Mouse (Mus musculus): ENCODE measurements around the gene Ctc1. TPM values are rescaled to one million over a fixed set of nuclear protein-coding genes. Genes with fewer than 3 reads are reported as not detected.

Ctc1 gene
- polyA plus RNA-seq, 1 experiment from 2014 or later = 51.8 TPM

DNA sequence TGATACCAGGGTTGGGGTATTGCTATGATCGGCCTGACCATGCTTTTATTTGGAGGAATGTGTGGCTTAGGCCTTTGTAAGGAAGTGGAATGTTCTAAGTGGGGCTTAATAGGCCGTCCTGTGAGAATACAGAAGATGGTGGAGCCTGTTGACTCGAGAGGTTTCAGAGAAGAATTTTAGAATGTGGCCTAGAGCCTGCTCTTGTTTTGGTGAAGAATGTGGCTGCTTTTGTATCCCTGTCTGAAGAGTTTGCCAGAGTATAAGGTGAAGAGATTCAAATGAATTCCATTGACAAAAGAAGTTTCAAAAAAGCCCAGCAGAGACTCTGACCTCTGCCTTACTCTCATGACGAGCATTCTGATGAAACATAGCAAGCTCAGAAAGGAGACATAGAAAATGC lies 36.1 kb downstream of the Ctc1 start:
- Histone ChIP-seq H3K4me3 (ENCODE audit: low read depth, low read length) (no peak overlapping the region), H3K36me3 (ENCODE audit: control insufficient read depth, insufficient read depth, low read length) (no peaks in the 10 kb centered on the region), H3K4me1 (ENCODE audit: control insufficient read depth, insufficient read depth, low read length) (no peaks in the 10 kb centered on the region; the same call in 1 of the 2 replicates), H3K9ac (replicated peaks; ENCODE audit: low read depth, low read length) (no peak overlapping the region), H3K4me2 (ENCODE audit: low read depth, low read length) (no peak overlapping the region), H3K27ac (ENCODE audit: low read depth, low read length) (no peak overlapping the region), H3K27me3 (ENCODE audit: control insufficient read depth, insufficient read depth, low read length) (no peaks in the 10 kb centered on the region), H3K9me3 (ENCODE audit: control insufficient read depth, low read length) (no peaks in the 10 kb centered on the region)
- 76% methylated on average over 4 of the region's 4 CpGs for WGBS
- ATAC-seq (ENCODE audit: low read depth) = no peak

GRCm38 (mm10) chr11:69052824-69053421 lies 37.2 kb downstream of the Ctc1 start:
- no peak for ATAC-seq (ENCODE audit: low read depth)
- Histone ChIP-seq H3K9me3 (ENCODE audit: control insufficient read depth, low read length) (no peaks in the 10 kb centered on the region), H3K27ac (ENCODE audit: low read depth, low read length) (no peak overlapping the region), H3K9ac (replicated peaks; ENCODE audit: low read depth, low read length) (no peak overlapping the region), H3K36me3 (ENCODE audit: control insufficient read depth, insufficient read depth, low read length) (no peaks in the 10 kb centered on the region), H3K4me3 (ENCODE audit: low read depth, low read length) (no peak overlapping the region), H3K4me2 (ENCODE audit: low read depth, low read length) (no peak overlapping the region), H3K27me3 (ENCODE audit: control insufficient read depth, insufficient read depth, low read length) (no peaks in the 10 kb centered on the region), H3K4me1 (ENCODE audit: control insufficient read depth, insufficient read depth, low read length) (no peaks in the 10 kb centered on the region)
- 69% methylated on average over 2 of the region's 2 CpGs for WGBS

- no peaks in the 10 kb centered on the region for H3K36me3 ChIP-seq (ENCODE audit: control insufficient read depth, insufficient read depth, low read length)
- ATAC-seq (ENCODE audit: low read depth) = no peak
- H3K9me3 ChIP-seq (ENCODE audit: control insufficient read depth, low read length) = no peaks in the 10 kb centered on the region
- no peak overlapping the region for H3K4me3 ChIP-seq (ENCODE audit: low read depth, low read length)
- H3K4me2 ChIP-seq (ENCODE audit: low read depth, low read length) = no peak overlapping the region
- H3K27ac ChIP-seq (ENCODE audit: low read depth, low read length) = no peak overlapping the region
- H3K9ac ChIP-seq (replicated peaks; ENCODE audit: low read depth, low read length) = no peak overlapping the region
- H3K27me3 ChIP-seq (ENCODE audit: control insufficient read depth, insufficient read depth, low read length) = no peaks in the 10 kb centered on the region
- H3K4me1 ChIP-seq (ENCODE audit: control insufficient read depth, insufficient read depth, low read length) = peaks cover 6% of the 10 kb centered on the region; the same call in 1 of the 2 replicates
- 75% methylated on average over 3 of the region's 3 CpGs for WGBS
Measured at GRCm38 (mm10) chr11:69053848-69054247, 38.1 kb downstream of the Ctc1 start.

GRCm38 (mm10) chr11:69058265-69058664 lies 42.6 kb downstream of the Ctc1 start:
- ATAC-seq (ENCODE audit: low read depth) = no peak
- H3K27me3 ChIP-seq (ENCODE audit: control insufficient read depth, insufficient read depth, low read length) = no peaks in the 10 kb centered on the region
- H3K4me1 ChIP-seq (ENCODE audit: control insufficient read depth, insufficient read depth, low read length) = peaks cover 19% of the 10 kb centered on the region
- H3K4me2 ChIP-seq (ENCODE audit: low read depth, low read length) = peak overlapping the region; percentile 58
- H3K9me3 ChIP-seq (ENCODE audit: control insufficient read depth, low read length) = no peaks in the 10 kb centered on the region
- H3K9ac ChIP-seq (replicated peaks; ENCODE audit: low read depth, low read length) = peak overlapping the region; percentile 80; the same call in 1 of the 2 replicates
- no peaks in the 10 kb centered on the region for H3K36me3 ChIP-seq (ENCODE audit: control insufficient read depth, insufficient read depth, low read length)
- peak overlapping the region; percentile 85 for H3K4me3 ChIP-seq (ENCODE audit: low read depth, low read length)
- peak overlapping the region; percentile 86 for H3K27ac ChIP-seq (ENCODE audit: low read depth, low read length)
- WGBS = 71% methylated on average over 2 of the region's 2 CpGs

DNA sequence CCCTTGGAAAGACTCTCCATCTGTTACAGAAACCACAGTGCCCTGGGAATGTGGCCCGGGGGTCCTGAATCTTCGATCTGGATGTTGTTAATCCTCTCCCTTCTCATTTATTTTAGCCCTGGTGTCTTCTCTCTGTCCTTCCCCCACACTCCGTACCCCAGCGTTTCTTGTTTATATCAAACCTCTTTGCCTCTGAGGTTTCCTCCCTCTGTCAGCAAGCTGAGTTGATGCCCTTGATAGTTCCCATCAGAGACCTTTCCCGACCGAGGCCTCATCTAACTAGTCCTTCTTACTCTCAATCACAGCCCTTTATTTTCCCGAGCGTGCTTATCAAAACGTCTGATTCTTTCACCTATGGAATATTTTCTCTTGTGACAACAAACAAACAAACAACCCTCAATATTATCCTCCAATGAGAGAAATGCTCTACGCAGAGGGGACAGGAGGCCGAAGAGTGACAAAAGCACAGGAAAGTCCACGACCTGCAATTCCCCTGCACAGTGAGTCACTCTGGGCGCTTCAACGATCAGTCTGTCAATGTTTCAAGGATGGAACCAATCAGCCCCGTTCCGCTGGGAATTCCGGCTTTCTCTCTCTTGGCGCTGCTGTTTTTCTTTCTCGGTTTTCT lies 43.1 kb downstream of the Ctc1 start:
- Histone ChIP-seq H3K9ac (replicated peaks; ENCODE audit: low read depth, low read length) (peak overlapping the region; percentile 80), H3K36me3 (ENCODE audit: control insufficient read depth, insufficient read depth, low read length) (no peaks in the 10 kb centered on the region), H3K4me2 (ENCODE audit: low read depth, low read length) (peak overlapping the region; percentile 58), H3K9me3 (ENCODE audit: control insufficient read depth, low read length) (no peaks in the 10 kb centered on the region), H3K4me1 (ENCODE audit: control insufficient read depth, insufficient read depth, low read length) (peaks cover 19% of the 10 kb centered on the region), H3K4me3 (ENCODE audit: low read depth, low read length) (peak overlapping the region; percentile 85), H3K27me3 (ENCODE audit: control insufficient read depth, insufficient read depth, low read length) (no peaks in the 10 kb centered on the region), H3K27ac (ENCODE audit: low read depth, low read length) (peak overlapping the region; percentile 86)
- WGBS = 2% methylated on average over 19 of the region's 19 CpGs
- ATAC-seq (ENCODE audit: low read depth) = peak; percentile 10; the same call in 1 of the 2 replicates

GRCm38 (mm10) chr11:69059357-69059974 lies 43.8 kb downstream of the Ctc1 start, which contains the start of gene Borcs6:
Gene Borcs6, plus strand, starts transcription at chr11:69059717.
- WGBS = under 1% methylated on average over 63 of the region's 64 CpGs
- Histone ChIP-seq H3K36me3 (ENCODE audit: control insufficient read depth, insufficient read depth, low read length) (no peaks in the 10 kb centered on the region), H3K27ac (ENCODE audit: low read depth, low read length) (peak within 1 kb of the TSS; percentile 91), H3K9me3 (ENCODE audit: control insufficient read depth, low read length) (no peaks in the 10 kb centered on the region), H3K9ac (replicated peaks; ENCODE audit: low read depth, low read length) (peak within 1 kb of the TSS; percentile 80), H3K4me1 (ENCODE audit: control insufficient read depth, insufficient read depth, low read length) (peaks cover 23% of the 10 kb centered on the region), H3K4me2 (ENCODE audit: low read depth, low read length) (peak within 1 kb of the TSS; percentile 79), H3K27me3 (ENCODE audit: control insufficient read depth, insufficient read depth, low read length) (no peaks in the 10 kb centered on the region), H3K4me3 (ENCODE audit: low read depth, low read length) (peak within 1 kb of the TSS; percentile 85)
- ATAC-seq (ENCODE audit: low read depth) = peak; percentile 92

DNA sequence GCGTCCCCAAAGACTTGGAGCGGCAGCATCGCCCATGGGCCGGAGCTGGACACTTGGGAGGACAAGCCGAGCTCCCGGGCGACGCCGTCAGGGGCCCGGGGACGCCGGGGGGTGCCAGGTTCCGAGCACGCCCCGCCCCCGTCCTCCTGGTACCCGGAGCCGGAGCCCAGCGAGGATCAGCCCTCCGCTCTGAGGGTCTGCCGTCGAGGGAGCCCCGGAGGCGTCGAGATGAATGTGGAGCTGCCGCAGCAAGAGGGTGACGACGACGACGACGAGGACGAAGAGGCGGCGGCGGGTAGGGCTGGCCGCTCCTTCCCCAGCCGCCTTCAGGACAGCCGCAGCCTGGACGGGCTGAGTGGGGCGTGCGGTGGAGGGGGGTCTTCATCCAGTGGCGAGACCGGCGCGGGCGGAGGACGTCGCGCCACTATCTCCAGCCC lies 44.3 kb downstream of the Ctc1 start:
- H3K9me3 ChIP-seq (ENCODE audit: control insufficient read depth, low read length) = no peaks in the 10 kb centered on the region
- peak overlapping the region; percentile 85 for H3K4me3 ChIP-seq (ENCODE audit: low read depth, low read length)
- ATAC-seq (ENCODE audit: low read depth) = peak; percentile 24
- peak overlapping the region; percentile 91 for H3K27ac ChIP-seq (ENCODE audit: low read depth, low read length)
- peak overlapping the region; percentile 79 for H3K4me2 ChIP-seq (ENCODE audit: low read depth, low read length)
- peak overlapping the region; percentile 80 for H3K9ac ChIP-seq (replicated peaks; ENCODE audit: low read depth, low read length)
- no peaks in the 10 kb centered on the region for H3K27me3 ChIP-seq (ENCODE audit: control insufficient read depth, insufficient read depth, low read length)
- peaks cover 23% of the 10 kb centered on the region for H3K4me1 ChIP-seq (ENCODE audit: control insufficient read depth, insufficient read depth, low read length)
- H3K36me3 ChIP-seq (ENCODE audit: control insufficient read depth, insufficient read depth, low read length) = no peaks in the 10 kb centered on the region
- 0% methylated on average over 33 of the region's 49 CpGs for WGBS

- Histone ChIP-seq H3K9ac (replicated peaks; ENCODE audit: low read depth, low read length) (peak overlapping the region; percentile 80), H3K4me2 (ENCODE audit: low read depth, low read length) (peak overlapping the region; percentile 79), H3K36me3 (ENCODE audit: control insufficient read depth, insufficient read depth, low read length) (no peaks in the 10 kb centered on the region), H3K4me1 (ENCODE audit: control insufficient read depth, insufficient read depth, low read length) (peaks cover 23% of the 10 kb centered on the region), H3K27ac (ENCODE audit: low read depth, low read length) (peak overlapping the region; percentile 91), H3K4me3 (ENCODE audit: low read depth, low read length) (peak overlapping the region; percentile 85), H3K27me3 (ENCODE audit: control insufficient read depth, insufficient read depth, low read length) (no peaks in the 10 kb centered on the region), H3K9me3 (ENCODE audit: control insufficient read depth, low read length) (no peaks in the 10 kb centered on the region)
- no peak for ATAC-seq (ENCODE audit: low read depth)
- under 1% methylated on average over 40 of the region's 40 CpGs for WGBS
Measured at GRCm38 (mm10) chr11:69060448-69061254, 44.9 kb downstream of the Ctc1 start.
